Mouse (Mus musculus): ENCODE measurements at regions not wholly inside any gene's neighbourhood (a gene's known extent, or its start where the extent isn't known, plus 50 kb on each side); places are given as distances from the start of the nearest gene placed in this dataset.

DNA sequence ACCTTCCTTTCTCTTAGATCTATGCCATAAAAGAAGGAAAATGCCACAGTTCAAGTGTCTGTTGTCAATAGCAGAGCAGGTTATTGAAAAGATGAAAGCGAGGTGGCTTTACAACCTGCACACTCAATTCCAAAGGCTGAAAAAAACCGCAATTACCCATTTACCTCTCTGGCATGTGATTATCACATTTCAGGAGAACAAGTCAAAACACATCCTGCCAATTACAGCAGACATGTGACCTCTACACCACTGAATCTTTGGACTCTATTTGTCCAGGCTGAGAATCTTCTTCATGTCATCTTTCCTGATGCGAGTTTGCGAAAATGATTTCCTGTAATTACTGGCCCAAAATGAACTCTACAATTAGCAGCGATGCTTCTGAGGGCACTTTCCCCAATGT, 338.8 kb downstream of the Eipr1 start:
- DNase-seq = no peak
- Histone ChIP-seq H3K27me3 (no peaks in the 10 kb centered on the region), H3K4me2 (no peak overlapping the region), H3K9ac (no peak overlapping the region), H3K4me3 (replicated peaks) (no peak overlapping the region), H3K27ac (no peak overlapping the region), H3K36me3 (no peaks in the 10 kb centered on the region), H3K9me3 (replicated peaks) (no peaks in the 10 kb centered on the region), H3K4me1 (replicated peaks) (no peaks in the 10 kb centered on the region)
- 69% methylated on average over 5 of the region's 5 CpGs for WGBS (ENCODE audit: insufficient replicate concordance)
- no peak for ATAC-seq (ENCODE audit: low read depth)

DNA sequence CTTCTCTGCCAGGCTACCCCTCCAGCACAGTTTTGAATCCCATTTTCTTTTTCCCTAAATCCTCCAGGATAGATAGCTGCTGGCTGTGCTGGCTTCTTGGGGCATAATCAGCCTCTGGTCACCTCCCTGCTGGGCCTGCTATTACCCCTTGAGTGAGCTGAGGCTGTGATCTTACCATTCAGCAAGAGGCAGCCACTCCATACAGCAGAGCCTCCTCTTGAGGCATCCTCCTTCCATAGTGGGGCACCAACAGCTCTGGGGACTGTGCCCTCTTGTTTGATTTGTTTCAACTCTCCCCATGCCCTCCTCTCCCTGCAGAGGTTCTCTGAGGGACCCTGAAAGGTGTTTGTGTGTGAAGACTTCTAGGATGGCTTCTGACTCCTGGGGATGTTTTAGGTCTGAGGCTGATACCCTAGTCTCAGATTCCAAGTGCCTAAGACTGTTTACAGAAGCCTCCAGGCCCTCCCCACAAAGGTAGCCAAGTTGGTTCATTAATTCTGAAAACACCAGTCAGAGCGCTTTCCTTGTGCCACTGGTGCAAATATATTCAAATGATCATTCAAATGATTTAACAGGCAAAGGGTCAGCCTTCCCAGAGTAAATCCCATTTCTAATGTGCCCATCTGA, 343.9 kb downstream of the Eipr1 start:
- no peak overlapping the region for H3K9ac ChIP-seq
- no peak overlapping the region for H3K27ac ChIP-seq
- 49% methylated on average over 1 of the region's 1 CpGs for WGBS (ENCODE audit: insufficient replicate concordance)

DNA sequence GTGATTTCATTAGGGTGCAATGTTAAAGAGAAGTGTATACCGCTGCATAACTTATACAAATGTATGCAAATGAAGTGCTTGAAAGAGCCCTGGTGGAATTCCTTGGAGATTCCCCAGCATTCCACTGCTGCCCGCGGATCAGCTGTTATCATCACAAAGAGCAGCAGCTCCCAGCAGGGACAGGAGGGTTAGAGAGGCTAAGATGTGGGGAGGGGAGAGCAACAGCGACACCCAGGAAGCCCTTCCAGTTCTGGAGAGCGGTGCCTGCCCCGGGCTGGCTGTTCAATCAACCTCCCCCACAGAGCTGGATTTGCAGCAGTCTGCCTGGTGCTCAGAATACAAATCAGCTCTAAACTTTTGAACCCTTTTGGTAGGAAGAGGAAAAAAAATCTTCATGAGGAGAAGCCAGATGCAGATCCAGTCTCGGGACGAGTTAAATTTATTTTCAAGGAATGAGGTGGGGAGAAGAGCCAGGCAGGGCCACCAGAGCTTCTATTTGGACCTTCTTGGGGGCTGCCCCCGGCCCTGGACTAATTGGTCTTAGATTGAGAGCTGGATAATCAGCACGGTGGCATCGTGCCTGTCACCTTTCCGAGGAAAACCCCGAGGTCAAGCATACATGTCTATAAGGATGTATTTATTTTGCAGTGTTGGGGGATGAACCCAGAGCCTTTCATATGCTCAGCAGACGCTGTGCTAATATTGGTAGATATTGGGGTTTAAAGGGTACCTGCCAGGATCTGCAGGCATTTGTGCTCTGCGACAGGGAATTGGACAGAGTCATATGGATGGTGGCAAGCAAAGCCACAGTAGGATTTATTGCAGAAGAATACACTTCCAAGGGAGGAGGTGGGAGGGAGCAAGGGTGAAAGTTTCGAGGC, 344.7 kb downstream of the Eipr1 start:
- ATAC-seq (ENCODE audit: low read depth) = no peak
- H3K4me1 ChIP-seq (replicated peaks) = no peaks in the 10 kb centered on the region
- H3K9me3 ChIP-seq (replicated peaks) = no peaks in the 10 kb centered on the region
- no peak overlapping the region; the same call in 1 of the 2 replicates for H3K27ac ChIP-seq
- no peak overlapping the region for H3K4me2 ChIP-seq
- no peak overlapping the region for H3K9ac ChIP-seq
- 12% methylated on average over 16 of the region's 16 CpGs for WGBS (ENCODE audit: insufficient replicate concordance)
- H3K4me3 ChIP-seq (replicated peaks) = no peak overlapping the region
- DNase-seq = no peak
- H3K36me3 ChIP-seq = no peaks in the 10 kb centered on the region
- H3K27me3 ChIP-seq = no peaks in the 10 kb centered on the region

More for the DNA sequence above, 343.9 kb downstream of the Eipr1 start:
- DNase-seq (no peak), ATAC-seq (ENCODE audit: low read depth) (no peak)
- no peaks in the 10 kb centered on the region for H3K9me3 ChIP-seq (replicated peaks)
- no peaks in the 10 kb centered on the region for H3K36me3 ChIP-seq
- H3K27me3 ChIP-seq = no peaks in the 10 kb centered on the region
- no peak overlapping the region for H3K4me2 ChIP-seq
- no peak overlapping the region for H3K4me3 ChIP-seq (replicated peaks)
- no peaks in the 10 kb centered on the region for H3K4me1 ChIP-seq (replicated peaks)

DNA sequence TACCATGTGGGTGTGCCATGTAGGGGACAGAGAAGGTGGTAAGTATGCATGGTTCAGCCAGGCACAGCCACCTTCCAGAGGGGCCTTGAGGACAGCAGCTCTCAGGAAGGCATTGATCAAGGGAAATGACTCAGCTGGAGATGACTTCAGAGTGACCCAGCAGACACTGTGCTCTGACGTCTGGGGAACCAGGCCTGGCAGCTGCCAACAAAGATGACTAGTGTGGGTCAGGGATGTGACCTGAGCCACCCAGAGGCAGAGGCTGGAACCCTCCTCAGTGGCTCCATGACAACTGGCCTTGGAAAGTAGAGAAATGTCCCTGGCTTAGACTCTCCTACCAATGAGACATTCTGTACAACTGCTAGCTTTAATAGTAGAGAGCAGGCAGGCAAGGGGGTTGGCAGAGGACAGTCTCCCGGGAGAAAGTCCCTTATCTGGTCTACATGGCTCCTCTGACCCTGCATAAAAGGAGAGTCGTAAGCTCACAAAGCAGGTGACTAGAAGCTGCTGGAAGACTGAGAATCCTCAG, 348.5 kb downstream of the Eipr1 start:
- no peak overlapping the region for H3K9ac ChIP-seq
- no peak overlapping the region for H3K27ac ChIP-seq
- H3K9me3 ChIP-seq (replicated peaks) = no peaks in the 10 kb centered on the region; the same call in 1 of the 2 replicates
- 43% methylated on average over 3 of the region's 3 CpGs for WGBS (ENCODE audit: insufficient replicate concordance)
- DNase-seq = no peak
- ATAC-seq (ENCODE audit: low read depth) = no peak
- no peak overlapping the region for H3K4me3 ChIP-seq (replicated peaks)
- no peaks in the 10 kb centered on the region for H3K27me3 ChIP-seq
- H3K4me2 ChIP-seq = no peak overlapping the region
- H3K4me1 ChIP-seq (replicated peaks) = no peaks in the 10 kb centered on the region
- no peaks in the 10 kb centered on the region for H3K36me3 ChIP-seq

DNA sequence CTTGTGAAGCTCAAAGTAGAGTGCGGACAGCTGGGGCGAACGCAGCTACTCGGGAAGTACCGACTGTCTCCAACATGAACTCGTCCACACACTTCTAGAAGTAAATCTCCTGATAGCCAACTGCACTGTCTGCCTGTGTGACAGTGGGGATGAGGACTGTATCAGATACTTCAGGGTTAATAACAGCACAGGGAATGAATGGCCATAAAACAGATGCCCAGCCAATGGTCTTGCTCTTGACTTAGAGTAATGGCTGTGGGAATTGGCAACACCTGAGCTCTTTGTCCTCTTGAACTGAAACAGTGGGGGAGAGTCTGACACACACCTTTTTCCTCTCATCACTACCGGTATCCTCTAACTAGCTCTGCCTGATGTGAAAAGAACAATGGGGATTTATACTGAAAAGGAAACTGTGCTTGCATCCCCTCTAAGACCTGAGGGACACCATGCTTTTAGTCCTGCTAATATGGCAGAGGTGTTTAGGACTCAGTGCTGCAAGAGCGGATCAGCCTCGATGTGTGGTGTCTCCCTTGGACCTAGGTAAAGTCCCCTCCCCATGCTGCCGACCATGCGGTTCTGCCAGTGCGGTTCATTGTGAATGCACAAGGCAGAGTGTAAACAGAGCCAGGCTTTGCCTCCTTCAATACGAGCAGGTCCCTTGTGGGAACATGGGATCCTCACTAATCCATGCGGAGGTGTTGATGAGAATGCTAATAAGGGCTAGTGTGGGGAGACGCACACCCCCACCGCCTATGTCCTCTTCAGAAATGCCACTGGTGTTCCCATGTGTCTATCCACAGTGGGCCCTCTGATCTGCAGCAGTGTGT, 355.5 kb downstream of the Eipr1 start:
- Histone ChIP-seq H3K36me3 (no peaks in the 10 kb centered on the region), H3K4me2 (no peak overlapping the region), H3K27me3 (no peaks in the 10 kb centered on the region), H3K9me3 (replicated peaks) (no peaks in the 10 kb centered on the region; the same call in 1 of the 2 replicates), H3K27ac (no peak overlapping the region), H3K9ac (no peak overlapping the region), H3K4me3 (replicated peaks) (no peak overlapping the region), H3K4me1 (replicated peaks) (no peaks in the 10 kb centered on the region)
- 69% methylated on average over 16 of the region's 16 CpGs for WGBS (ENCODE audit: insufficient replicate concordance)
- ATAC-seq (ENCODE audit: low read depth) = no peak
- DNase-seq = no peak

DNA sequence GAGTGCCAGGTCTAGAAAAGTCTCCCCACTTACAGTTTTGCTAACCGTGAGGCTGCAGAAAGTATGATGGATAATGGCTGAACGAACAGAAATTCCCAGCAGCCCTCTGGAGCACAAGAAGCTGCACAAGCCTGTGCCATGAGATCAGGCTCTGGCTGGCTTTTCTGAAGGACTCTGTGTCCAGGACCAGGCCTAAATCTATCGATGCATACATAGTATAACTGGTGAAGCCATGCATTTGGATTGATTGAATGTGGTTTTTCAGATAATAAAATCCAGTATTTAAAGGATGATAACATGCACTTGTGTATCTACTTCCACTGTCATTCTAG, 356.1 kb downstream of the Eipr1 start:
- ATAC-seq (ENCODE audit: low read depth) (no peak), DNase-seq (no peak)

DNA sequence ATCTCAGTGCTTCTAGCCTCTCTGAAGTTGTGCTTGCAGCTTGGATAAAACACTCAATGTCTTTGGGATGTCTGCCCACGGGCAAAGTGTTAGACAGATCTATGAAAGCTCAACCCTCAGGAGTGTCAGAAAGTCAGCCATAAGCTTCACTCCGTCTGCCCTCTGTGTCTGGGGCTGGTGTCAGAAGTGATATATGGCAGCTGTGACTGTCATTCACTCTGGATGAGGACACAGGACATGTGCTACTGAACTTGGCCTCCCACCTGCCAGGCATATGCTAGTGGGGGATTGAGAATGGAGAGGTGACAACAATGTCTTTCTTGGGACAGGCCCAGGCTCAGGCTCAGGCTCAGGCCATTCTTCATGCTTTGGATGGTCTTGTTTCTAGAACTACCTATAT, 366.7 kb downstream of the Eipr1 start:
- WGBS (ENCODE audit: insufficient replicate concordance) = 48% methylated on average over 2 of the region's 2 CpGs
- no peak for ATAC-seq (ENCODE audit: low read depth)
- Histone ChIP-seq H3K27me3 (no peaks in the 10 kb centered on the region), H3K36me3 (no peaks in the 10 kb centered on the region), H3K4me1 (replicated peaks) (no peaks in the 10 kb centered on the region), H3K4me2 (no peak overlapping the region), H3K9me3 (replicated peaks) (no peaks in the 10 kb centered on the region), H3K4me3 (replicated peaks) (no peak overlapping the region), H3K27ac (no peak overlapping the region), H3K9ac (no peak overlapping the region)
- DNase-seq = no peak

More for the DNA sequence above, 356.1 kb downstream of the Eipr1 start:
- H3K36me3 ChIP-seq = no peaks in the 10 kb centered on the region
- WGBS (ENCODE audit: insufficient replicate concordance) = 55% methylated on average over 3 of the region's 3 CpGs
- H3K9me3 ChIP-seq (replicated peaks) = no peaks in the 10 kb centered on the region
- no peak overlapping the region for H3K9ac ChIP-seq
- H3K4me2 ChIP-seq = no peak overlapping the region
- no peaks in the 10 kb centered on the region for H3K27me3 ChIP-seq
- no peaks in the 10 kb centered on the region for H3K4me1 ChIP-seq (replicated peaks)
- no peak overlapping the region for H3K27ac ChIP-seq
- no peak overlapping the region for H3K4me3 ChIP-seq (replicated peaks)

DNA sequence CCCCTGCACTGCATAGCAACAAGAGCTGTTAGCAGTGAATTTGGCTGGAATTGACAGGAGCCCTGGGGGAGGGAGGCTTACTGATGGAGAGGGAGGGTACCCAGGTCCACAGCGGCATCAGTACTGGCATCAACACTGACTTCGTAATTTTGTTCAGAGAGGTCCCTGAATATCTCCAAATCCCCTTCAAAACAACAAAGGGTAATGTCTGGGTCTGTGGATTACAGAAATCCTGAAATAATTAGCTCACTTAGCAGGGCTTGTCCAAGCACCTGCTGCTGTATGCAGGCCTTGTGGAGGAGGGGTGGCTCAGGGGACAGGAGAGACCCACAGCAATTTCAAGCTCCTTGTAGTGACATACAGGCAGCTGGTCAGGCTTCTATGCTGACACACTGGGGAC, 369.6 kb downstream of the Eipr1 start:
- no peaks in the 10 kb centered on the region for H3K9me3 ChIP-seq (replicated peaks)
- H3K9ac ChIP-seq = no peak overlapping the region
- no peaks in the 10 kb centered on the region for H3K4me1 ChIP-seq (replicated peaks)
- no peak overlapping the region for H3K4me3 ChIP-seq (replicated peaks)
- H3K36me3 ChIP-seq = no peaks in the 10 kb centered on the region
- ATAC-seq (ENCODE audit: low read depth) (no peak), DNase-seq (no peak)
- H3K27me3 ChIP-seq = no peaks in the 10 kb centered on the region
- H3K27ac ChIP-seq = no peak overlapping the region
- 57% methylated on average over 2 of the region's 2 CpGs for whole genome bisulfite sequencing (ENCODE audit: insufficient replicate concordance)
- no peak overlapping the region for H3K4me2 ChIP-seq

DNA sequence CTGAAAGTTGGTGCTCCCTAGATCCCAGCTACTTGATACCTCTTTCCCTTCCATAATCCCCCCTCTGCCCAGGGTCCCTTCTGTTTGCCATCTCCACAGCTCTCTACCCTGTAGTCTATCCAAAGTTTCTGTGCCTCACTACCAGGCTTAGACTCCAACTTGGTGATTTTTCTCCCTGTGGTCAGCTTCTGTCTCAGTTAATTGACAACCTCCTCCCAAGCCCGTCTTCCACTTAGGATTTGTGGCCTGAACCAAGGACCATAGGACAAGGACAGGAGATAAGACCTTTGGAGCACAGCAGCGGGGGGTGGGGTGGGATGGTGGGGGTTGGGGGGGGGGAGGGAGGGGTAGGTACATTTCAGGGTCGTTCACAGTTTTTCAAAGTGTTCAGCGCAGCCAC, 371.3 kb downstream of the Eipr1 start:
- WGBS (ENCODE audit: insufficient replicate concordance) = 51% methylated on average over 4 of the region's 4 CpGs
- H3K9ac ChIP-seq = no peak overlapping the region
- H3K9me3 ChIP-seq (replicated peaks) = no peaks in the 10 kb centered on the region
- H3K27me3 ChIP-seq = no peaks in the 10 kb centered on the region
- H3K4me1 ChIP-seq (replicated peaks) = no peaks in the 10 kb centered on the region
- no peak overlapping the region for H3K4me2 ChIP-seq
- H3K36me3 ChIP-seq = no peaks in the 10 kb centered on the region
- DNase-seq (no peak), ATAC-seq (ENCODE audit: low read depth) (no peak)
- no peak overlapping the region for H3K4me3 ChIP-seq (replicated peaks)
- no peak overlapping the region for H3K27ac ChIP-seq

DNA sequence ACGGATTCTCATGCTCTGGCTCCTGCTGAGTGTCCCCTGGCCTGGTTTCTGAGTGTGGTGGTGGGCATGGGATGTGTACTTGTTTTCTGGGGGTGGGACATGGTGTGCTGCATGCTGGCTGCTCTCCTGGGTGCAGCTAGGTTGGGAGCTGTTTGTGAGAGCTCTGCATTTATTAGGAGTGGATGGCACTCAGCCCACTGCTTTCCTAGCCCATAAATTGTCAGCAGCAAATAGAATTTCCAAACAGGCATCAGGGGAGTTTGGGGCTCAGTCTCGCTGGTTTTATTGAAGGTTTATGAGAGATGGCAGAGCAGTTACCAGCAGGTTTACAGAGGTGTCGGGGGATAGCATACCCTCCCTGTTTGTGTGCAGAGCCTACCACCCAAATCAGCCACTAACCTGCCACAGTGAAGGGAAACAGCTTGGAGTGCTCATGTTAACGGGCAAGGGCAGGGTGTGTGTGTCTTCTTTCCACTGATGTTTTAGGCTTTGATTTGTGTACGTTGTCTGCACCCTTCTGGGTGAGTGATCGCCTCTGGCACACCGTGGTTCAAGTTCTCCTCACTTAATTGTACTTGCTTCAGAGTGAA, 372.6 kb downstream of the Eipr1 start:
- Histone ChIP-seq H3K27ac (no peak overlapping the region), H3K9me3 (replicated peaks) (no peaks in the 10 kb centered on the region), H3K36me3 (no peaks in the 10 kb centered on the region), H3K4me2 (no peak overlapping the region), H3K4me3 (replicated peaks) (no peak overlapping the region), H3K4me1 (replicated peaks) (no peaks in the 10 kb centered on the region), H3K9ac (no peak overlapping the region), H3K27me3 (no peaks in the 10 kb centered on the region)
- no peak for ATAC-seq (ENCODE audit: low read depth)
- no peak for DNase-seq
- 54% methylated on average over 7 of the region's 7 CpGs for WGBS (ENCODE audit: insufficient replicate concordance)

DNA sequence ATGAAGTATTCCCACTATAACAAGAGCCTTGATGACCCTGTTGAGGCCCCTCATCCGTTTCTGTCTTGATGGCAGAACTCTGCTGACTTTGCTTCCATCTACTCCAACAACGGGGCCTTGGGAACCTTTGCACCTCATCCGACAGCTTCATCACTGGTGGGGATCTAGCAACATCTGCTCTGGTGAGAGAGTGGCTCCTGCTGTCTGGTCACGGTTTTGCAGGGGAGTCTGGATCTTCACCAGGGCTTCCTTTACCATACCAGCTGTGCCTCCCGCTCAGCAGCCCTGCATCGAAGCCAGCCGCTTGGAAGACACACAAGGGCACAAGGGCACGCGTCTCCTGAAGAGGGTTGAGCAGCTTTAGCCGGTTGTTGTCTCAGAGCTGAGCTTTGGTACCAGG, 377.2 kb downstream of the Eipr1 start:
- WGBS (ENCODE audit: insufficient replicate concordance) = 38% methylated on average over 10 of the region's 10 CpGs
- Histone ChIP-seq H3K4me2 (no peak overlapping the region), H3K9ac (no peak overlapping the region), H3K4me1 (replicated peaks) (no peaks in the 10 kb centered on the region), H3K9me3 (replicated peaks) (no peaks in the 10 kb centered on the region), H3K36me3 (no peaks in the 10 kb centered on the region), H3K27me3 (no peaks in the 10 kb centered on the region), H3K27ac (no peak overlapping the region), H3K4me3 (replicated peaks) (no peak overlapping the region)
- no peak for DNase-seq
- no peak for ATAC-seq (ENCODE audit: low read depth)

Measured in liver, embryonic 13.5 days (tissue).